Mouse (Mus musculus) bone marrow, adult 2 months (tissue): ENCODE data around the gene Kcne3. TPM values are rescaled to one million over a fixed set of nuclear protein-coding genes. Genes with fewer than 3 reads are reported as not detected.
A peak's percentile ranks its signal among the peaks of the same experiment; 100 is the strongest.

Experiments
- H3K27ac ChIP-seq: fragments of 200-500 bp; 2 replicates; pipeline ENCODE4 v1.5.1; 2012; ENCODE audit warnings: low read depth, mild to moderate bottlenecking, control low read depth, inconsistent platforms, low read length; ENCODE audit not compliant: control insufficient read depth, poor library complexity, insufficient read depth
- H3K4me1 ChIP-seq: fragments of 200-500 bp; 2 replicates; pipeline ENCODE4 v1.6.1; 2011; ENCODE audit warnings: low read length; ENCODE audit not compliant: control insufficient read depth, insufficient read depth
- H3K4me3 ChIP-seq: fragments of 200-500 bp; replicated peaks from 2 replicates; pipeline ENCODE3; 2011; ENCODE audit warnings: mild to moderate bottlenecking, low read depth, low read length, control low read depth; ENCODE audit not compliant: control insufficient read depth
- CTCF ChIP-seq: fragments of 200-500 bp; IDR thresholded peaks from 2 replicates; pipeline ENCODE4 v1.5.1; 2011; ENCODE audit warnings: low read length, control low read depth; ENCODE audit not compliant: control insufficient read depth, insufficient read depth
- POLR2A ChIP-seq: fragments of 200-500 bp; IDR thresholded peaks from 2 replicates; pipeline ENCODE4 v1.6.1; 2011; ENCODE audit warnings: low read depth, mild to moderate bottlenecking, control low read depth, low read length, borderline replicate concordance; ENCODE audit not compliant: control insufficient read depth
- WGBS: fragments of 180-500 bp; shearing (Covaris S2); methylation state at CpG from one replicate; pipeline ENCODE4 v1.1.7; 2018; 5-methylcytosine and 5-hydroxymethylcytosine counted together
- polyA plus RNA-seq: library from polyadenylated mRNA; stranded (reverse); fragments of >200 nt; gene quantifications from 2 replicates; pipeline ENCODE4 v1.2.4, GENCODE M21; 2011; ENCODE audit warnings: low replicate concordance; ENCODE audit not compliant: missing spikeins, insufficient read depth, insufficient read length

Gene Kcne3
- polyA plus RNA-seq, 1 experiment = 2.7 TPM

DNA sequence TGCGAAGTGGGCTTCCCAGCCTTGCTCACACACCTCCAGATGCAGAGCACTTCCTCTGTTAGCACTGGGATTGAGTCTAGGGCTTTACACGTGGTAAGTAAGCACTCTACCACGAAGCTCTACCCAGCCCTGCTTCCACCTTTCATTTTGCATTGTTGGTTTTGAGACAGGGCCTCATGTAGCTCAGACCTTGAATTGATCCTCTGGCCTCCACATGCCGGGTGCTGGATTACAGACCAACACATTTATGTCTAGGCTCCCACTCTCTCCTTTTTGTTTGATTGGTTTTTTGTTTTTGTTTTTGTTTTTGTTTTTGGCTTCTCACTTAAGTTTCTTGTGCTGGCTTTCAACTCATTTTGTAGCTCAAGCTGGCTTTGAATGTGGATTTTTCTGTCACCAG is 5.5 kb upstream of the Kcne3 start:
- Histone ChIP-seq H3K4me1 (no peaks in the 10 kb centered on the region), H3K27ac (no peak overlapping the region), H3K4me3 (no peak overlapping the region)
- TF ChIP-seq POLR2A = no peak
- TF ChIP-seq CTCF = no peak
- 41% methylated on average over 4 of the region's 4 CpGs for whole genome bisulfite sequencing

DNA sequence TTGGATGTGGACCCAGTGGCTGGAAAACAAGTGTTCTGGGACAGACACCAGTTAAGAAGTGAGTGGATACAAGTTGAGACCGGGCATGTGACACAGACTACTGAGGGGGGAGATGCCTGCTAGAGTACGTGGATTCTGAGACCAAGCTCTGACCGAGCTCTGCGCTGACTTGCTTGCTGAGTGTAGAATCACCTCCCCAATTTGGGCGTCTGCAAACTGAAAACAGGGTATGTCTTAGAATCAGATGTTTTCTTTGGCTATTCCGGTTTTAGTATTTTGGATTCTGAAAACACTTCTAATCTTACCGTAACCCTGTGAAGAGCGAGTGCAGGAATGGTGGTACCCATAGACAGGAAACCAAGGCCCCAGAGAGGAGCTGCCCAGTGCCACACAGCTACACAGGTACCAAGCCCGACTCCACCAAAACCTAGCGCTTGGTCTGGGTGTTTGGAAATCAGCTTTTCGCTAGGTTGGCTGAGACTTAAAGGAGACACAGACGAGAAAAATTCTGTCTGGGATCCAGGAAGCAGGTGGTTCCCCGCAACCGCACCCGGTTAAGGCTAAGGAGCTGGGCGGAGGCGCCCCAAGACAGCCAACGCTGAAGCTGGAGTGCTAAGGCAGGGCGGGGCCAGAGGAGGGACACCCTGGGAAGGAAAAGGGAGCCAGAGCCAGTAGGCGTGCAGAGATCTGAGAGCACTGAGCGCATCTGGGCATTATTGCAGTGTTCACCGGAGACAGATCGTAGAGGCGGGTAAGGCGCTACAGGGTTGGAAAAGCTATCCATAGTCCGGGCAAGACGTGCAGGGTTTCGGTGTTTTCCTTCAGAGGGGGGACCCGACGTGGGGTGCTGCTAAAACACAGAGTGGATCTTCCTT is 2.0 kb downstream of the Kcne3 start:
- Histone ChIP-seq H3K4me1 (no peaks in the 10 kb centered on the region; the same call in none of the 2 replicates), H3K4me3 (peak overlapping the region; percentile 19), H3K27ac (no peak overlapping the region)
- no peak for TF ChIP-seq POLR2A
- TF ChIP-seq CTCF = no peak
- WGBS = 5% methylated on average over 30 of the region's 30 CpGs

GRCm38 (mm10) chr7:100178891-100179233 is 2.6 kb downstream of the Kcne3 start:
- no peaks in the 10 kb centered on the region; the same call in none of the 2 replicates for H3K4me1 ChIP-seq
- peak overlapping the region; percentile 19 for H3K4me3 ChIP-seq
- WGBS = 7% methylated on average over 15 of the region's 15 CpGs
- no peak for TF ChIP-seq CTCF
- no peak for TF ChIP-seq POLR2A
- no peak overlapping the region for H3K27ac ChIP-seq

DNA sequence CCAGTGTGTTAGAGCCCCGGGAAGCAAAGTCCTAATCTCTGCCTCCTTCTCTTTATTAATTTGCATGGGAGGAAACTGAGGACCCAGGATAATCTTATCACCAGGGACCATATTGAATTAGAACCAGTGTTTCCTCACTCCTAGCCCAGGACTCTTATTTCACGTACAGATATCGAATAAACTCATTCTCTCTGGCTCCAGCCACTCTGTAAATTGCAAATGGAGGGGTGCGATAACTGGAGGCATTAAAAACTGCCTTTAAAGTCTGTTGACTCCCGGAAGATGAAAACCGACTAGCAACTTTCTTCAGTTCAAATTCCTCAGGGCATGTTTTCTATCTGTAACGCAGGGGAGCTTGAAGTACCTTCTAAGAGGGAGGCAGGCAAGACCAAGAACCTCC is 3.1 kb downstream of the Kcne3 start:
- no peak for TF ChIP-seq POLR2A
- no peak for TF ChIP-seq CTCF
- Histone ChIP-seq H3K4me1 (no peaks in the 10 kb centered on the region; the same call in none of the 2 replicates), H3K27ac (no peak overlapping the region), H3K4me3 (no peak overlapping the region)
- WGBS = 45% methylated on average over 7 of the region's 7 CpGs

GRCm38 (mm10) chr7:100179836-100180407 is 3.6 kb downstream of the Kcne3 start:
- no peak overlapping the region for H3K27ac ChIP-seq
- no peaks in the 10 kb centered on the region; the same call in none of the 2 replicates for H3K4me1 ChIP-seq
- H3K4me3 ChIP-seq = no peak overlapping the region
- WGBS = 59% methylated on average over 7 of the region's 7 CpGs
- TF ChIP-seq POLR2A = no peak
- TF ChIP-seq CTCF = no peak

DNA sequence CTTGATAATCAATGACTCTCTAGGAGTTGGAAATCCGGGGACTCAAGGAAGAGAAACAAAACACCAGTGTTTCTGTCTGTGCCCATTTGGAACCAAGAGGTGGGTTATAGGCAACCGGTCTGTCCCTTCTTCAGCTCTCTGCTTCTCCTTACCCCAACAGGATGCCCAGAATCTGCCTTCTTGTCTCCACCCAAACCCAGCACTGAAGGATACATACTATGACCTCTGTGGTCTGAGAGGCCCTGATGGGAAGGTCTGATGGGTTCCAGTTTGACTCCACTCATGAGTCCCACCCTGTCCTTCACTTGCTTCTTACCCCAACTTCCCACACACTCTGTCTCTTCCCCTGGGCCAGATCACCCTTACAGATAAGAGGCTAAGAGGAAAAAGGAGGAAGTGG is 4.9 kb downstream of the Kcne3 start:
- H3K4me3 ChIP-seq = no peak overlapping the region
- WGBS = 81% methylated on average over 2 of the region's 2 CpGs
- no peak for TF ChIP-seq CTCF
- TF ChIP-seq POLR2A = no peak

DNA sequence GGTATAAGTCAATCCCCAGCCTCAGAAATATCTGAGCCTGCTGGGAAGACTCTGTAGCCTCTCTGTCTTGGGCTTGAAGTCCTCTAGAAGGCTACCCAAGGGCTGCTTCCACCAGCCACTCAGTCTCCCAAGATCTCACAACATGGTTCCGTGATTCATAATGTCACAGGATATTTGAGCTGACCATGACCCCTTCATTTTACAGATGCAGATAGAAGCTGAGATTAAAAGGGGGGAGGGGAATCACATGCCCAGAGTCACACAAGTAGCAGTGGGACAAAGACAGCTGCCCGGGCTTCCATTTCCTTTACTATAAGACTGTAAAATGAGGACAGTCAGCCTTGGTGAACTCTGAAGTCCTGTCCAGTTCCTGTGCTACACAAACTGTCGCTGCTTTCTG is 5.3 kb downstream of the Kcne3 start:
- WGBS = 65% methylated on average over 3 of the region's 3 CpGs
- no peak overlapping the region for H3K4me3 ChIP-seq
- no peak overlapping the region for H3K27ac ChIP-seq
- no peak for TF ChIP-seq POLR2A
- no peaks in the 10 kb centered on the region; the same call in none of the 2 replicates for H3K4me1 ChIP-seq

More for the DNA sequence above, 4.9 kb downstream of the Kcne3 start:
- Histone ChIP-seq H3K27ac (no peak overlapping the region), H3K4me1 (no peaks in the 10 kb centered on the region; the same call in none of the 2 replicates)

DNA sequence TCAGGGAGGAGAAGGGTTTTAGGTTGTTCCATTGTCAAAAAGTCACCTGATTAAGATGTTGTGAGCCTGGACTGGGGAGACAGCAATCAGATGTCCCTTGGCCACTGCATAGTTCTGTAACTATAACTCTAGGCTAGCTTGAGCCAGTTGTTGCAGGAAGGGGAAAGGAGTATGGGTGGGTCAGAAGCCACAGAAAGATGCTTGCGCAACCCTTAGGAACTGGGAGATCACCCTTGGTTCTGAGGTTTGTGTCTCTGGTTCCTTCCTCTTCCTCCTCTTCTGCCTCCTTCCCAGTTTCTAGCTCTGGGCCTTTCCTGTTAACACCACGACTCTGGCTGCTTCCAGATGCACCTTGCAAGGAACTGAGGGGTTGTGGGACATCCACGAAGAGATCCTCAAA is 6.1 kb downstream of the Kcne3 start:
- H3K4me3 ChIP-seq = no peak overlapping the region
- no peak overlapping the region for H3K27ac ChIP-seq
- H3K4me1 ChIP-seq = no peaks in the 10 kb centered on the region; the same call in none of the 2 replicates
- WGBS = 18% methylated on average over 3 of the region's 3 CpGs
- TF ChIP-seq POLR2A (no peak), CTCF (no peak)

DNA sequence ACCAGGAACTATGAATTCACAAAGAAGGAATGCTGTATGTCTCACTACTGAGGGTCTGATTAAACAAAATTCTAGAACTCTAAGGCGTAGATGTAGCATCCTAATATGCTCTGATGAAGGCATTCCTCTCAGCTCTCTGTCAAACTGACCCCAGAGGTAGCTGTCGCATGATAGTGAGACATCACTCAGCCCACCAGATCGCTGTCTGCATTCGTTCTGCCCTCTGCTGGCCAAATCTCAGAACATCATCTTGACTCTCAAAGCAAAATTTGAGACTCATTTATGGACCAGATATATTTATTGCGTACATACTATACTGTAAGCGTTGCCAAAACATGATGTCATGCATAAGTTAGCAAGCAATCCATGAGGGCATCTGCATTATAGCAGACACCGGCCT is 11.3 kb downstream of the Kcne3 start:
- 18% methylated on average over 7 of the region's 7 CpGs for WGBS
- TF ChIP-seq CTCF = peak; percentile 76
- no peak for TF ChIP-seq POLR2A

More for the DNA sequence above, 11.3 kb downstream of the Kcne3 start:
- Histone ChIP-seq H3K4me3 (no peak overlapping the region), H3K4me1 (no peaks in the 10 kb centered on the region; the same call in 1 of the 2 replicates), H3K27ac (no peak overlapping the region)
